Mouse (Mus musculus) C2C12 (cell line): ENCODE results near the gene Dnmt3l.

Source experiments
- CEBPB ChIP-seq: IDR thresholded peaks from one replicate; pipeline ENCODE4 v1.6.1; 2011; ENCODE audit warnings: low read depth, mild to moderate bottlenecking, control low read depth, moderate library complexity
- CTCF ChIP-seq: IDR thresholded peaks from one replicate; pipeline ENCODE4 v1.5.1; 2011; ENCODE audit not compliant: control insufficient read depth, insufficient read depth, insufficient read length
- USF1 ChIP-seq: IDR thresholded peaks from one replicate; pipeline ENCODE4 v1.6.1; 2011; ENCODE audit warnings: low read depth, mild to moderate bottlenecking, control low read depth, moderate library complexity

- TF ChIP-seq CTCF: no peak
- no peak for TF ChIP-seq CEBPB
- no peak for TF ChIP-seq USF1
Observed at GRCm38 (mm10) chr10:78001796-78002195, 40.0 kb upstream of the Dnmt3l start.
